Mouse (Mus musculus): Measurements from ENCODE around the gene Map3k6.
A peak's percentile ranks its signal among the peaks of the same experiment; 100 is the strongest.

Gene Map3k6

GRCm38 (mm10) chr4:133252089-133252488 is 11.5 kb downstream of the Map3k6 start:
- no peak for DNase-seq (ENCODE audit: extremely low read depth, low read depth)

GRCm38 (mm10) chr4:133253412-133253811 is 12.8 kb downstream of the Map3k6 start:
- no peak for DNase-seq (ENCODE audit: extremely low read depth, low read depth)

- no peak for DNase-seq (ENCODE audit: extremely low read depth, low read depth)
Measured at GRCm38 (mm10) chr4:133255392-133255791, 14.8 kb downstream of the Map3k6 start.

GRCm38 (mm10) chr4:133256820-133257219 is 16.2 kb downstream of the Map3k6 start:
- DNase-seq (ENCODE audit: extremely low read depth, low read depth), result no peak

GRCm38 (mm10) chr4:133257230-133257629 is 16.6 kb downstream of the Map3k6 start:
- DNase-seq (ENCODE audit: extremely low read depth, low read depth), result no peak

- no peak for DNase-seq (ENCODE audit: extremely low read depth, low read depth)
Measured at GRCm38 (mm10) chr4:133257798-133258408, 17.3 kb downstream of the Map3k6 start.

- DNase-seq (ENCODE audit: extremely low read depth, low read depth), result no peak
Measured at GRCm38 (mm10) chr4:133261641-133262374, 21.2 kb downstream of the Map3k6 start.

GRCm38 (mm10) chr4:133262375-133262765 is 21.8 kb downstream of the Map3k6 start:
- no peak for DNase-seq (ENCODE audit: extremely low read depth, low read depth)

GRCm38 (mm10) chr4:133262882-133263281 is 22.3 kb downstream of the Map3k6 start, which contains the start of gene Sytl1:
Gene Sytl1, minus strand, starts transcription at chr4:133263113.
- no peak for DNase-seq (ENCODE audit: extremely low read depth, low read depth)

GRCm38 (mm10) chr4:133263756-133264155 is 23.1 kb downstream of the Map3k6 start:
- no peak for DNase-seq (ENCODE audit: extremely low read depth, low read depth)

- no peak for DNase-seq (ENCODE audit: extremely low read depth, low read depth)
Measured at GRCm38 (mm10) chr4:133264559-133264958, 23.9 kb downstream of the Map3k6 start.

GRCm38 (mm10) chr4:133265297-133265696 is 24.7 kb downstream of the Map3k6 start:
- DNase-seq (ENCODE audit: extremely low read depth, low read depth), result no peak

GRCm38 (mm10) chr4:133265759-133266158 is 25.1 kb downstream of the Map3k6 start:
- no peak for DNase-seq (ENCODE audit: extremely low read depth, low read depth)

- DNase-seq (ENCODE audit: extremely low read depth, low read depth), result no peak
Measured at GRCm38 (mm10) chr4:133266248-133266880, 25.7 kb downstream of the Map3k6 start.

- no peak for DNase-seq (ENCODE audit: extremely low read depth, low read depth)
Measured at GRCm38 (mm10) chr4:133268931-133269330, 28.3 kb downstream of the Map3k6 start.

- DNase-seq (ENCODE audit: extremely low read depth, low read depth), result no peak
Measured at GRCm38 (mm10) chr4:133269596-133269995, 29.0 kb downstream of the Map3k6 start.

GRCm38 (mm10) chr4:133270929-133271328 is 30.3 kb downstream of the Map3k6 start:
- DNase-seq (ENCODE audit: extremely low read depth, low read depth), result no peak

GRCm38 (mm10) chr4:133277104-133278026 is 36.7 kb downstream of the Map3k6 start, which contains the start of gene Tmem222:
Gene Tmem222, minus strand, starts transcription at chr4:133277792.
- peak; percentile 87 for DNase-seq (ENCODE audit: extremely low read depth, low read depth)

- no peak for DNase-seq (ENCODE audit: extremely low read depth, low read depth)
Measured at GRCm38 (mm10) chr4:133278067-133278466, 37.4 kb downstream of the Map3k6 start.

- DNase-seq (ENCODE audit: extremely low read depth, low read depth), result no peak
Measured at GRCm38 (mm10) chr4:133278482-133278881, 37.9 kb downstream of the Map3k6 start.

- DNase-seq (ENCODE audit: extremely low read depth, low read depth), result peak; percentile 36
Measured at GRCm38 (mm10) chr4:133281513-133281912, 40.9 kb downstream of the Map3k6 start.
